Mouse (Mus musculus) hindbrain, postnatal 0 days (tissue): ENCODE measurements around the gene Igfbp5. TPM values are rescaled to one million over a fixed set of nuclear protein-coding genes. Genes with fewer than 3 reads are reported as not detected.

Experiments used
- ATAC-seq: fragments of 200-750 bp; cut with Nextera tagmentation; 2 replicates; pipeline ENCODE4 v1.8.0; 2017; ENCODE audit warnings: mild to moderate bottlenecking, moderate TSS enrichment, moderate library complexity
- DNase-seq: peaks from one replicate; pipeline ENCODE4 v3.0.0-alpha.2; 2015; ENCODE audit warnings: low spot score
- H3K27ac ChIP-seq: fragments of 300-500 bp; sonication (generic); 2 replicates; pipeline ENCODE4 v1.5.1; 2014; ENCODE audit warnings: mild to moderate bottlenecking
- H3K27me3 ChIP-seq: fragments of 300-500 bp; sonication (generic); 2 replicates; pipeline ENCODE4 v1.6.1; 2014; ENCODE audit warnings: low read length, mixed read lengths; ENCODE audit not compliant: insufficient read depth
- H3K36me3 ChIP-seq: fragments of 300-500 bp; sonication (generic); 2 replicates; pipeline ENCODE4 v1.6.1; 2014; ENCODE audit warnings: low read length, mixed read lengths; ENCODE audit not compliant: insufficient read depth
- H3K4me1 ChIP-seq: fragments of 300-500 bp; sonication (generic); 2 replicates; pipeline ENCODE4 v1.6.1; 2014; ENCODE audit warnings: antibody characterized with exemption, low read length, mixed read lengths; ENCODE audit not compliant: insufficient read depth
- H3K4me2 ChIP-seq: fragments of 300-500 bp; sonication (generic); 2 replicates; pipeline ENCODE4 v1.6.1; 2014; ENCODE audit warnings: low read depth, mild to moderate bottlenecking, low read length, moderate library complexity, mixed read lengths
- H3K4me3 ChIP-seq: fragments of 300-500 bp; sonication (generic); 2 replicates; pipeline ENCODE4 v1.5.1; 2014; ENCODE audit warnings: low read length
- H3K9ac ChIP-seq: fragments of 300-500 bp; sonication (generic); replicated peaks from 2 replicates; pipeline ENCODE4 v1.6.1; 2014; ENCODE audit warnings: mild to moderate bottlenecking, low read length, moderate library complexity, mixed read lengths
- H3K9me3 ChIP-seq: fragments of 300-500 bp; sonication (generic); 2 replicates; pipeline ENCODE4 v1.6.1; 2016; ENCODE audit warnings: low read length, mixed read lengths
- CTCF ChIP-seq: IDR thresholded peaks from 2 replicates; pipeline ENCODE4 v1.5.1; 2016; ENCODE audit warnings: antibody characterized with exemption, control low read depth, low read depth
- WGBS: fragments of 180-500 bp; shearing (Covaris S2); extraction: QIAGEN DNeasy Blood & Tissue Kit; methylation state at CpG from one replicate; pipeline ENCODE4 v1.1.7; 2014; 5-methylcytosine and 5-hydroxymethylcytosine counted together
- polyA plus RNA-seq: library from polyadenylated mRNA; unstranded; fragments of >200 nt; fragmentation: Nextera tagmentation; extraction: Ambion mirVana; gene quantifications from 2 replicates; pipeline ENCODE4 v1.2.1, GENCODE M21; 2015
- total RNA-seq: library from RNA; depleted of rRNA; stranded (reverse); fragments of >200 nt; gene quantifications from 2 replicates; pipeline ENCODE4 v1.2.3, GENCODE M21; 2014

Igfbp5 gene
- total and polyA plus RNA-seq, 2 experiments from 2014 or later, result 44.6 to 127 TPM

- Histone ChIP-seq H3K4me1 (peaks cover 17% of the 10 kb centered on the region), H3K4me3 (peak overlapping the region; percentile 51), H3K27ac (peak overlapping the region; percentile 92; the same call in 1 of the 2 replicates), H3K9me3 (no peaks in the 10 kb centered on the region), H3K4me2 (peak overlapping the region; percentile 83), H3K27me3 (no peaks in the 10 kb centered on the region), H3K36me3 (no peaks in the 10 kb centered on the region), H3K9ac (peak overlapping the region; percentile 61)
- DNase-seq (peak; percentile 80), ATAC-seq (0 out of 2 replicates have a peak, but pooled peaks have one; percentile 3)
- no peak for TF ChIP-seq CTCF
- 5% methylated on average over 22 of the region's 22 CpGs for WGBS
Observed at GRCm38 (mm10) chr1:72869681-72870614, 4.7 kb downstream of the Igfbp5 start.

GRCm38 (mm10) chr1:72869275-72869674 lies 5.4 kb downstream of the Igfbp5 start:
- no peak overlapping the region for H3K9ac ChIP-seq
- H3K4me2 ChIP-seq, result 0 out of 2 replicates have a peak overlapping the region, but pooled peaks have one; percentile 83
- H3K36me3 ChIP-seq, result no peaks in the 10 kb centered on the region
- H3K4me3 ChIP-seq, result no peak overlapping the region
- H3K9me3 ChIP-seq, result no peaks in the 10 kb centered on the region
- TF ChIP-seq CTCF, result no peak
- no peak for DNase-seq
- peaks cover 16% of the 10 kb centered on the region for H3K4me1 ChIP-seq
- 0 out of 2 replicates have a peak overlapping the region, but pooled peaks have one; percentile 11 for H3K27ac ChIP-seq
- H3K27me3 ChIP-seq, result no peaks in the 10 kb centered on the region
- ATAC-seq, result no peak

- H3K27me3 ChIP-seq, result no peaks in the 10 kb centered on the region
- H3K4me2 ChIP-seq, result 0 out of 2 replicates have a peak overlapping the region, but pooled peaks have one; percentile 83
- H3K36me3 ChIP-seq, result no peaks in the 10 kb centered on the region
- ATAC-seq, result no peak
- H3K9me3 ChIP-seq, result no peaks in the 10 kb centered on the region
- 69% methylated on average over 10 of the region's 10 CpGs for WGBS
- H3K4me1 ChIP-seq, result peaks cover 16% of the 10 kb centered on the region
- no peak overlapping the region for H3K9ac ChIP-seq
- no peak for DNase-seq
- no peak for TF ChIP-seq CTCF
- 0 out of 2 replicates have a peak overlapping the region, but pooled peaks have one; percentile 11 for H3K27ac ChIP-seq
- no peak overlapping the region for H3K4me3 ChIP-seq
Observed at GRCm38 (mm10) chr1:72868429-72869215, 6.1 kb downstream of the Igfbp5 start.

- TF ChIP-seq CTCF, result no peak
- ATAC-seq, result no peak
- Histone ChIP-seq H3K27me3 (no peaks in the 10 kb centered on the region), H3K36me3 (no peaks in the 10 kb centered on the region), H3K4me3 (no peak overlapping the region), H3K4me2 (no peak overlapping the region), H3K27ac (no peak overlapping the region), H3K9ac (no peak overlapping the region), H3K9me3 (no peaks in the 10 kb centered on the region), H3K4me1 (peaks cover 16% of the 10 kb centered on the region)
- no peak for DNase-seq
- 24% methylated on average over 1 of the region's 1 CpGs for WGBS
Observed at GRCm38 (mm10) chr1:72867346-72867745, 7.3 kb downstream of the Igfbp5 start.

- H3K27ac ChIP-seq, result 0 out of 2 replicates have a peak overlapping the region, but pooled peaks have one; percentile 3
- H3K4me1 ChIP-seq, result peaks cover 16% of the 10 kb centered on the region
- H3K27me3 ChIP-seq, result no peaks in the 10 kb centered on the region
- no peak overlapping the region for H3K4me3 ChIP-seq
- DNase-seq, result no peak
- H3K4me2 ChIP-seq, result peak overlapping the region; percentile 31; the same call in 1 of the 2 replicates
- peaks cover 4% of the 10 kb centered on the region; the same call in 1 of the 2 replicates for H3K36me3 ChIP-seq
- TF ChIP-seq CTCF, result no peak
- WGBS, result 50% methylated on average over 5 of the region's 5 CpGs
- no peak overlapping the region for H3K9ac ChIP-seq
- no peak for ATAC-seq
- no peaks in the 10 kb centered on the region for H3K9me3 ChIP-seq
Observed at GRCm38 (mm10) chr1:72866417-72866816, 8.3 kb downstream of the Igfbp5 start.

- H3K4me2 ChIP-seq, result peak overlapping the region; percentile 31
- peak; percentile 91 for DNase-seq
- ATAC-seq, result peak; percentile 44
- peaks cover 16% of the 10 kb centered on the region for H3K4me1 ChIP-seq
- no peak overlapping the region for H3K4me3 ChIP-seq
- 0 out of 2 replicates have a peak overlapping the region, but pooled peaks have one; percentile 3 for H3K27ac ChIP-seq
- peaks cover 4% of the 10 kb centered on the region; the same call in 1 of the 2 replicates for H3K36me3 ChIP-seq
- peak; percentile 99 for TF ChIP-seq CTCF
- no peak overlapping the region for H3K9ac ChIP-seq
- no peaks in the 10 kb centered on the region for H3K27me3 ChIP-seq
- no peaks in the 10 kb centered on the region for H3K9me3 ChIP-seq
- WGBS, result 11% methylated on average over 6 of the region's 6 CpGs
Observed at GRCm38 (mm10) chr1:72865900-72866299, 8.8 kb downstream of the Igfbp5 start.
